Mouse (Mus musculus) stomach, postnatal 0 days (tissue): ENCODE results near the gene Usp46.

ENCODE experiments used
- CTCF ChIP-seq: IDR thresholded peaks from 2 replicates; pipeline ENCODE4 v1.5.1; 2016; ENCODE audit warnings: antibody characterized with exemption, low read depth, mild to moderate bottlenecking, moderate library complexity
- EP300 ChIP-seq: optimal IDR thresholded peaks from 2 replicates; pipeline ENCODE3; 2016; ENCODE audit warnings: antibody characterized with exemption

DNA sequence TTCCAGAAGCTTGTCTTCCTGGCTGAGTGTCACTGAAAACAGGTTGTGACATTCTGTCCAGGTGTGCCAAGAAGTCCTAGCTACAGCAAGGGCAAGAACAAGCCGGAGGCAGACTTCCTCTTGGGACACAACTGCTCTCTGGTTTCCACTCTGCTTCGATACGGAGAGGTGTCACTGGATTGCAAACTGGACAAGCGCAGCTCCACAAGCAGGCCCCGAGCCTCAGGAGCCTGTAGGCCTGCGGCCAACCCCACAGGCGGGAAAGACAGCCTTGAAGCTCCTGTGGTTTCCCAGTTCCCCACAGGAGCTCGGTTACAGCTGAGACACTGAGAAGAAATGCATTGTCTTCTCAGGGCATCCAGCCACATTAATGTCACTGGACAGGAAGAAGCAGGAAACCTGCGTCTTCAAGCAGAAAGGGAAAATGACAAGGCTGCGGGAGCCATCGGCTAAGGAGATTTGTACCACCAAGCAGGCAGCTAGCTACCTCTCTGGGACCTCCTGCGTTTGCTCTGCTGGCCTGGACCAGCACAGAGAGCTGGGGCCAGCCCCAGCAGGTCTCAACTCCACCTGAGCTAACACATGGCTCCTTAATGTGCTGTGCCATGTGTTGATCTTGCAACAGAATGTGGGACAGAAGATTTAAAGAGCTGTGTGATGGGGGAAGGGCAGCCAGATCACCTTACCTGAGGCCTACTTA is 1.7 kb downstream of the Usp46 start:
- TF ChIP-seq CTCF (no peak), EP300 (no peak)
